Mouse (Mus musculus) neutrophil, adult 5-6 weeks (primary cell): ENCODE measurements around the gene P2rx6. TPM values are rescaled to one million over a fixed set of nuclear protein-coding genes. Genes with fewer than 3 reads are reported as not detected.
"Not testable (repeated sequence)": the region's sequence is repeated elsewhere in the genome, so short reads cannot be mapped to it uniquely, and the experiment has no call there.

Experiments
- ATAC-seq: fragments of 151-379, 151-347 bp; 2 replicates; pipeline ENCODE4 v1.8.0; 2017; ENCODE audit warnings: mild to moderate bottlenecking, moderate TSS enrichment; ENCODE audit not compliant: insufficient number of reproducible peaks, poor library complexity, low FRiP score, severe bottlenecking; ENCODE audit errors: extremely low read depth
- total RNA-seq: library from RNA; stranded (forward); fragments of 200-1000 nt; gene quantifications from 2 replicates; pipeline ENCODE4 v1.2.3, GENCODE M21; 2017

Gene P2rx6
- total RNA-seq, 1 experiment from 2014 or later: not detected

DNA sequence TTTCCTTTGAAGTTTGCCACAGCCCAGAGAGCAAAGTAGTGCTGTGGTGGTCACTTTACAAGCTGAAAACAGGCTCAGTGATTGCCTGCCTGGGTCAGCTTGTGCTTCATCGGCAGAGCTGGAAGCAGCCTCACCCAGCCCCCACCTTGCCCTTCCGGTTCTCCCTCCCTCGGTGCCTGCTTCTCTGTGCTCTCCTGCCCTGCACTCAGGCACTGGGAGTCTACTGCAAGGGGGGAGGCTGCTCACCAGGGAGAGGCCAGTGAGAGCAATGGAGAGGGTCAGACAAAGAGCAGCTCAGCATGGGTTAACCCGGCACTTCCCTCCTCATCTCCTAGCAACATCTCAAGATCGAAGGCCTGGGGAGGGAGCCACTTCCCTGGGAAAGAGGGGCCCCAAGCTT lies 2.9 kb upstream of the P2rx6 start:
- no peak for ATAC-seq

DNA sequence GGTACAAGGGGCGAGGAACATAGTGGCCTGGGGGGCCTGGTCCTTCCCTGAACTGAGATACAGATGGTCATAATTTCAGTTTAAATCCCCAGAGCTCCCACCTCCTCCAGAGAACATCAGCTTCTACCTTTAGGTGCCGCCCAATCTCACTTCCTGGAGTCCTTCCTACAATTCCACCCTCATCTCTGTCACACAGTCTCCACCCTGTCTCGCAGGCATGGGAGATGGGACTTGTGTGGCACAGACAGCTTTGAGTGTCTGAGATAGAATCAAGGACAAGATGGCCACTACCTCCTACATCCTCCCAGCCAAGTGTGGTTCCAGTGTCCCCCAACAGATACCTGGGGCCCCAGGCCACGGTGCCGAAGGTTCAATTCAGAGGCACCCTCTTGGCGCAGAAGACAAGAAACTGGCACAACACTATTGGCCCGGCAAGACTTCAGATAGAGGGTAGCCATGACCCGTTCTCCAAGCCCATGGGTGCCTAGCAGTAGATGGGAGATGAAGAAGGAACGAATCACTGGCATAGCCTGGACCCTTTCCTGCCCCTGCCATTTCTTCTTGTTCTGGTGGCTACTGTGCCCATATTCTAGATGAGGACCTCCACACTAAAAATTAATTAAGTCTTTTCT lies 2.2 kb upstream of the P2rx6 start:
- no peak for ATAC-seq

DNA sequence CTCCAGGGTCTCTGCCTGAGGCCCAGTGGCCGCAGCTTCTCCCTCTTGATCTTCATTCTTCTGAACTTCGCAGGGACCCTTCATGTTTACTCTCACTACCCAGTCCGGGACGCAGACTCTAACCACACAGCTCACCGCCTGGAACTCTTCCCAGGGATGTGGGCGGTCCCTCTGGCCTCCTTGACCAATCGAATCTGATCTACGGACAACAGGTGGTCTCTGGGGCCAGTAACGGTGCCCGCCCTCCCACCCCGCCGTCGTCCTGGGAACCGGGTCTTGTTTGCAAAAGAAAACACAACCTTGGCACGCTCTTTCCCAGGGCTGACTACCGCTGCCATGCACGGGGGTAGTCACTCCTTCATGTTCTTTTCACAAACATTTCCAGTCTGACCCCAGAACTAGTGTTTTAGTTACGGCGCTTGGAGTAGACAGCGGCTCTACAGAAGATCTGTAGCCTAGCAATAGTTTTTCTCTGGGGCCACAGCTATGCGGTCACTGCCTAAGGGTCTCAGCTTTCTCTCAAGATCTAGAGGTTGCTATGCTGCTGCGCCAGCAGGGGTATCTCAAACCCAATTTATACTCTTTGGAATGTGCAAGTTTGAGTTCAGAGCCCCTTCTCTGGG lies 446 bp upstream of the P2rx6 start, which contains the start of gene Lrrc74b:
Lrrc74b (minus strand) TSS at position 120 of the 623 bp plus-strand sequence.
- no peak for ATAC-seq

DNA sequence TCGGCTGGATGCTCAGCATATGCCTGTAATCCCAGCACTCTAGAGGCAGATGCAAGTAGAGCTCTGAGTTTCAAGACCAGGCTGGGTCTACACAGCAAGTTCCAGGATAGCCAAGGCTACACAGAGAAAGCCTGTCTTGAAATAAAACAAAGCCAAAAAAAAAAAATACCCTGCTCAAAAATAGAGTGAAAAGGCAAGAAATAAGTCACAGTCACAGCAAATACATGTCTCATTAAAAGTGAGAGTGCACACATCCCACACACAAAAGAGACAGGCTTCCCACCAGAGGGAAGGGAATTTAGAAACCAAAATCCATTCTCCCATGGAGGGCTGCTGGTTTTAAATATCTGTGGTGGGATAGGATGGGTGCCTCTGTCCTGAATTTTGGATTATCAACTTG lies 1.9 kb downstream of the P2rx6 start:
- ATAC-seq: no peak

DNA sequence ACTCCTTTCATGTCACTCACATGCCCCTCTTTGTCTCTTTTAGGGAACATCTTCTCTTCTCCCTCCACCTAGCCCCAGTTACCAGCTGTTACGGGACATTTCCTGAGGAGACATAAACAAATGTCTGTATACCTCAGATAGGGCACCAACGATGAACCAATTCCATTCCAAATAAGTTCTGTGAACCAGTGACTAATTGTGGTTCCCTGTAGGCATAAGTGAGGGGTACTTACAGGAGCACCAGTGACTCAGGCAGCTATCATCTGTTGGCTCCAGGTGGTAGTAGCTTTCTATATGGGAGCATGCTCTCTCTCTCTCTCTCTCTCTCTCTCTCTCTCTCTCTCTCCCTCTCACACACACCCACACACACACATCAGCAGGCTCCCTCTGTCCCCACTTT lies 2.5 kb downstream of the P2rx6 start:
- ATAC-seq: no peak

DNA sequence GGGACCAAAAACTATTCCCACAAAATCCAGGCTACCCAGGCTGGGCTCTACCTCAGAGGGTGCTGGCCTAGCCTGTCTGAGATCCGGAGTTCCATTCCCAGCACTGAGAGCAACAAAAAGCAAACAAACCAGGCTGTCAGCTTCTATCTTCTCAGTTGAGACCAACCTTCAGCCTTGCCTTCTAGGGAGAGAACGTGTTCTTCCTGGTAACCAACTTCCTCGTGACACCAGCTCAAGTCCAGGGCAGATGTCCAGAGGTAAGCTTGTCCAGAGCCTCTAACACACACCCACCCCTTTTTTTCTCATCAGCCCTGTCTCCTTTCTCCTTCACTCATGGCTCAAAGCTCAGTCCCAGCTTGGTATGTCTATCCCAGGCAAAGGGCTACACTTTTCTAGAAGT lies 3.1 kb downstream of the P2rx6 start:
- ATAC-seq: no peak

DNA sequence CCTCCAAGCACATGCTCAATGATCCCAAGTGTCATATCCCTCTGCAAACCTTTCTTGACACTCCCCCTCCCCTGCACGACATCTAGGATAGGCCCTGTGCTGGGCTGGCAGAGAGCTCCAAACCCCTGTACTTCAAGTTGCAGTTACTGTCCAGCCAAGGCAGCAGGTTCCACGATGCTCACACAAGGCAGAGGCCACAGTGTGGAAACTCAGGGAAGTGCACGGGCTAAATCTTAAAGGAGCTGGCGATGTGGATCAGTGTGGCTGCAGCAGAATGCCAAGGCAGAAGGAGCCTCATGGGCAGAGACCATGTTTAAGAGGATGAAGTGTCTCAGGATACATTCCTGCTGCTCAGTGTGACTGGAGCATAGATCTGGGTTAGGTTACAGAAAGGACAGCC lies 4.5 kb downstream of the P2rx6 start:
- no peak for ATAC-seq

DNA sequence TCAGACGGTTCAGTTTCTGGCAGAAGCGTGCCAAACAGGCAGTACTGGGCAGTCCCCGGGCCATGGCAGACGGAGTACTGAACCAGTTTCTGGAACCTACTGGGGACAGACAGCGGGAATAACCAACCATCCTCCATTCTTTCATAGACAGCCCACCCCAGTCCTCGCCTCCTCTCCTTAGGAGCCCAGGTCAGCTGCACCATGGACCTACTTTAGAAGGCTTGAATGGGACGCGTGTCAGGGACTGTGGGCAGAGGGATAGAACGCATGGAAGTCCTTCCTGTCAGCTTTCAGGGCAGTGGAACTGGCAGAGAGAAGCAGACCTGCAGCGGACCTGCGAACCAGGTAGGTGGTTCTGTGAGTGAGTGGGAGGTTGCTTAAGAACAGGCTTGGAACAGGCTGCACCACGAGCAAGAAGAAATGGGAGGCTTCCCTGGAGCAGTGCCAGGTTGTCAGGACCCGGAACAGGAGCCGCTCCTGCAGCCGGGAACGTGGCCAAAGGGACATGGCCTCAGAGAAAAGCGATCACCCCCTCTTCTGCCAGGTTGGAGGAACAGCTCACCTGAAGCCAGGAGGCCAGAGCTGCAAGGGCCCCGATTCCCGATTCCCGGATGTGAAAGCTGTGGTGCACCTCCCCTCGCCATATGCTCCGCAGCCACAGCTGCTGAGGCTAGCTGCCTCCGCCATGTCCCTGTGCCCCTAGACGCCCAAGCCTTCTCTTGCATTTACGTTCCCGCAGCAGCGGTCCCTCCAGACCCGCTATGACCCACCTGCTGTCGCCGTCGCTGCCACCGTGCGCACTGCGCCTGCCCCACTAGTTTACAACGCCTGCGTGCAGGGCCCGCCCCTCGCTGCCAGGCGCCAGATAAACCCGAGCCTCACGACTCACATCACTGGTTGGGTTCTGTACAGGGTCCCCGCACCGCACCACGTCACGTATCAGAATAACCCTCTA lies 14.5 kb downstream of the P2rx6 start:
- ATAC-seq: no peak

DNA sequence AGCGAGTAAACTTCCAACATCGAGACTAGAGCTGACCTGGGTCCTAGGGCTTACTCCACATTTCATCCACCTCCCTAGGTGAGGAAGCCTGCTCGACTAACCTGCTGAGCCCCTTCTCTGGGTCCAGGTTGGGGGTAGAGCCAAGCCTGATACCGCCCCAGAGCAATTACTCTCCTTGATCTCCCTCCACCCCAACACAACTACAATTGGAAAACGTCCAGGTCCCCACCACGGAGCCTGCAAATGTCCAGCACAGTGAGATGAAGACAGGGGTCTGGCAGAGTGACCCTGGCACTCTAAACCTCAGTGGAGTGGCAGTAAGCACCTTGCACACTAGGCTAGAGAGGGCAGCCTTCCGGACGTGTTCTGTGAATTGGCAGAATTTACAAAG lies 15.1 kb downstream of the P2rx6 start:
- ATAC-seq: no peak

DNA sequence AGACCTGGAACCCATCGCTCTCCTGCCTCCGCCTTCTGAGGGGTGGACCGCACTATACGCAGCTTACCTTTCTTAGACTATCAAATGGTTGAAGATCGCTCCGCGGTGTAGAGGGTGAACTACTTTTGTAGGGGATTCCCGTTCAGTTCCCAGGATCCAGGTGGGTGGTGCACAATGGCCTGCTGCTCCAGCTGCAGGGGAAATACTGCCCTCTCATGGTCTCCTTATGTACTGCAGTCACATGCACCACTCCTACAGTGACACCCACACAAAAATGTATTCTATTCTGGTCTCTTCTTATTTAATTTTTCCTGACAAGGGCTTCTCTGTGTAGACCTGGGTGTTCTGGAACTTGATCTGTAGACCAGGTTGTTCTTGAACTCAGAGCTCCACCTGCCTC lies 21.4 kb downstream of the P2rx6 start, which contains the start of gene Slc7a4:
Slc7a4 (minus strand) TSS at position 151 of the 400 bp plus-strand sequence.
- ATAC-seq: no peak

DNA sequence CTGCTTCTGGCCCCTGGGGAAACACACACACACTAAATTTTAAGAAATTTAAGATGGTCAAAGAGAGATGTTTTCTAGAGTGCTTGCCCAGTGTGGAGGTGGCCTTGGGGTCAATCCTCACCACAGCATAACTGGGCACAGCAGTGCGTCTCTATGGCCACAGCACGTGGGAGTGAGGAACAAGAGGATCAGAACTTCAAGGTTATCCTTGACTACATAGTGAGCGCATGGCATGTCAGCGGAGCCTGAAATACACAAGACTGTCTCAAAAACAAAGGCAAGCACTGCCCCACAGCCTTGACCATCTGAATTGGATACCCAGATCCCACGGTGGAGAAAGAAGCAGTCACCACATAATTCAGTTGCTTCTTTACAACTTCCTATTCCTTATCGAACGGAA lies 22.9 kb downstream of the P2rx6 start:
- ATAC-seq: no peak

DNA sequence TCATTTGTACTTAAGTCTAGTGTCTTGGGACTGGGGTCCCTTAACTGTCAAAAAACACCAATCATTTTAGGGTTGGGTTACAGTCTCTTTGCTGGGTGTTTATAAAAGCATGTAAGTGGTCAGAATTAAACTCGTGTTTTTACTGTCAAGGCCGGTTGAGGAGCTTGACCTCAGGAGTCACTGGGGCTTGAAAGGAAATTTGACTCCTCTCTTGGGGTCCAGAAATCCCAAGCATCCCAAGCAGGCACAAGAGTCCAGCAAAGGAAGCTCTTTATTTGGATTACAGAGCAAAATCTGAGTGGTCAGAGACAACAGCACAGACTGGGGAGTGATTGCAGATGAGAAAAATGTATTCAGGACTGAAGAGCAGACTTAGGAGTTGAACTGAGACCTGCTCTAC lies 29.0 kb downstream of the P2rx6 start:
- ATAC-seq: no peak

DNA sequence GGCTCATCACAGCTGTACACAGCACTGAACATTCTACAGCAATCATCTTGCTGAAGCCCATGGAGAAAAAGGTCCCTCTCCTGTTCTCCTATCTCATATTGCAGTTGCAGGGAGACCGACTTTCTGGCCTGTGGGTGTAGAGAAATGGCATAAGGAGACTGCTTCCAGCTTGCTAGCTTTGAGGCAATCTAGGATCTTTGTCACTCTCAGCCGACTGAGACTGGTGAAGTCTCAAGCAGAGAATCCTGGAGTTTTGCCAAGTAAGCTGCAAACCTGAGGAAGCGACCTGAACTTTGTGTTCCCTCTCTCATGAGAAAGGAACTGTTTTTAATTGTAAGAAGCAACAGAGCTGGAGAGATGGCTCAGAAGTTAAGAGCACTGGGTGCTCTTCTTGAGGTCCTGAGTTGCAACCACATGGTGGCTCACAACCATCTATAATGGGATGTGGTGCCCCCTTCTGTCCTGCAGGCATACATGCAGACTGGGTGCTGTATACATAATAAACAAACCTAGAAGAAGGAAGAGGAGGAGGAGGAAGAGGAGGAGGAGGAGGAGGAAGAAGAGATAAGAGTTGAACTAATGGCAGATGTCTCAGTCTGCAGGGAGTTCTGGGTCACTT lies 39.4 kb downstream of the P2rx6 start:
- ATAC-seq: no peak

DNA sequence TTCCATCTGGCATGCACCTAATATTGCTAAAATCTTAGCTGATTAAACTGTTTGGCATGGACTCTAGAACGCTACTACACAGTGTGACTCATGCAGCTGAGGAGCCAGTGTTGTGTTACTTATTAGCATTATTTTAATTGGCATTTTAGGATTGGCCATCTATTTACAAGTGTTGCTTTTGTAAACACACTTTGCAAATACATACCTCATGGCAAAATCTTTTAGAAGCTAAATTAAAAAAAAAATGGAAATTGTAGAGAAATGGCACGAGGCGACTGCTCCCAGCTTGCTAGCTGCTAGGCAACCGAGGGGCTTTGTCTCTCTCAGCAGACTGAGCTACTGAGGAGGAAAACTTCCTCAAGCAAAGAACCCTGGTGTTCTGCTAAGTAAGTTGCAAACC lies 43.3 kb downstream of the P2rx6 start:
- no peak for ATAC-seq

DNA sequence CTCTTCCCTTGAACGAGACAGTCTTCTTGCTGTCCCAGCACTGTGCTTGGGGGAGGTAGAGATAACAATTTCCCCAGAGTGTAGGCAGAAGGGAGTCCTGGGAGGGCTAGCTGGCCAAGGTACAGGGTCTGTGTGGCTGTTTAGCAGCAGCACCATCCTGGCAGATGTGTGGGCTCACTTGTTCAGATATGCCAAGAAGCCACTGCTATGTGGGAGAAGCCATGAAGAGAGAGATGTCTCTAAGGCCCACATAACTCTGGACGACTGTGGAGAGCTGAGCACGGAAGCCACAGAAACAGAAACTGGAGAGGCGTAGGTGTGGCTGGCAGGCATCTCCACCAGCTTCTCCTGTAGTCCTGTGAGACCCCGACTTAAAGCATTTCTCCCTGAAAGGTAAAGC lies 44.0 kb downstream of the P2rx6 start:
- ATAC-seq: no peak

DNA sequence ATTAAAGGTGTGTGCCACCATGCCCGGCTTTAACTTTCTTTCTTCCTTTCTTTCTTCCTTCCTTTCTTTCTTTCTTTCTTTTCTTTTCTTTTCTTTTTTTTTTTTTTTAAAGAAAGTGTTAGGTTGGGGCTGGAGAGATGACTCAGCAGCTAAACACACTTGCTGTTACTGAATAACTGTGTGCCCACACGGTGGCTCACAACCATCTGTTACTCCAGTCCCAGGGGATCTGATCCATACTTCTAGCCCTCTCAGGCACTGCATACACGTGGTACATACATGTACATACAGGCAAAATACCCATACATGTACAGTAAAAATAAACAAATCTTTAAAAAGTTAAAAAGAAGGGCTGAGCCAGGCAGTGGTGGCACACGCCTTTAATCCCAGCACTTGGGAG lies 49.7 kb downstream of the P2rx6 start:
- ATAC-seq: no peak

DNA sequence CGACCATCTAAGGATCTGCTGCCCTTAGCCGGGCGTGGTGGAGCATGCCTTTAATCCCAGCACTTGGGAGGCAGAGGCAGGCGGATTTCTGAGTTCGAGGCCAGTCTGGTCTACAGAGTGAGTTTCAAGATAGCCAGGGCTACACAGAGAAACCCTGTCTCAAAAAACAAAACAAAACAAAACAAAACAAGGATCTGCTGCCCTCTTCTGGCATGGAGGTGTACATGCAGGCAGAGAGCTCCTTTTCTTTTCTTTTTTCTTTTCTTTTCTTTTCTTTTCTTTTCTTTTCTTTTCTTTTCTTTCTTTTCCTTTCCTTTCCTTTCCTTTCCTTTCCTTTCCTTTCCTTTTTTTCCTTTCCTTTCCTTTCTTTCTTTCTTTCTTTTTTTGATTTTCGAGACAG lies 53.1 kb downstream of the P2rx6 start:
- ATAC-seq: not testable (repeated sequence)

DNA sequence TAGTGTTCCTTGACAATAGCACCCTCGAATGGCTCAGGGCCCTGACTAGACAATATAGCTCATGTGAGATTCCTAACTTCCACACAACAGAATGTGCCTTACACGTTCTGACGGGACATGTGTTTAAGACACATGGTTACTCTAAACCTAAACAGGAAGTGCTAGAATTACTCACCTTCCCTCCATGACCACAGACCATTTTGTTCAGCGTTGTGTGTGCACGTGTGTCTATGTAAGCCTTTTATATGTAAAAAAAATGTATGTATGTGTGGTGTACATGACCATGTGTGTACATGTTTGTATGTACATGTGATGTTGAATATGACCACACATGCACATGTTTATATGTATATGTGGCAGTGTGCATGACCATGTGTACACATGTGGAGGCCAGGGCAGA lies 54.5 kb downstream of the P2rx6 start:
- no peak for ATAC-seq

DNA sequence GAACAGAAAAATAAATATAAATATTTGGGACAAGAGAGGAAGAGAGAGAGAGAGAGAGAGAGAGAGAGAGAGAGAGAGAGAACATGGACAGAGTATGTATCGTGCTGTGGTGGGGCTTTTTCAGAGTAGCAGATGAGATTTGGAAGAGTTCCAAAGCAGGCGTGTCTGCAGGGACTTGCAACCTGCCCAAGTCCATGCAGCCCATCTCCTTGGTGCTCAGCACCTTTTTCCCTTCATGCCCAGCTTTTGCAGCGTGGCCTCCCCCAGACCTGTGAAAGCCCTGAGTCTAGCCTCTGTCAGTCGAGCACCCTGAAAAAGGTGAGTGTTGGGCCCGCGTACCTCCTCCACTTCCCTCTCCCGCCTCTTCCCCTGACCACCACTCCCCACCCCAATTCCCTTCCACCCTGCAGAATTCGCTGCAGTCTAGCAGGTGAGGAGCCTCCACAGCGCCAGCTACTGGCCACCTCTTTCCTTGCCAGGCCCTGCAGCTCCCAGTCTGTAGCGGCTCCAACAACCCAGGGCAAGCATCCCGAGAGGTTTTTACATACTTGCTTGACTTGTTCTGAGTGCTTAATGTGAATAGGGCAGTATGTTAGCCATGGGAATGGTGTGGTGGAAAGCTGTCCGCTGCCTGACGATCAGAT lies 56.4 kb downstream of the P2rx6 start:
- ATAC-seq: peak; percentile 59
